Mouse (Mus musculus): ENCODE measurements around the gene Rbks. TPM values are rescaled to one million over a fixed set of nuclear protein-coding genes. Genes with fewer than 3 reads are reported as not detected.

Rbks gene
- polyA plus RNA-seq (2015; fragmentation: Nextera tagmentation; extraction: Ambion mirVana): 9.8 and 10.1 TPM in 2 replicates

GRCm38 (mm10) chr5:31696971-31697643 is at the start of gene Rbks:
Gene Rbks, minus strand, starts transcription at chr5:31697627.
- H3K27ac ChIP-seq (ENCODE audit: low read length): peak within 1 kb of the TSS; percentile 97
- 0 out of 2 replicates have a peak, but pooled peaks have one; percentile 4 for TF ChIP-seq CTCF (IDR thresholded peaks at IDR 0.05)
- peak; percentile 86 for TF ChIP-seq EP300 (IDR thresholded peaks at IDR 0.05)
- peak within 1 kb of the TSS; percentile 75 for H3K4me2 ChIP-seq (replicated peaks; ENCODE audit: low read depth, low read length)
- DNase-seq (ENCODE audit: low spot score) (peak; percentile 66), ATAC-seq (peak; percentile 25)
- H3K9ac ChIP-seq (replicated peaks; ENCODE audit: low read depth): peak within 1 kb of the TSS; percentile 90
- no peaks in the 10 kb centered on the region for H3K4me1 ChIP-seq (ENCODE audit: insufficient read depth, low read depth, low read length)
- WGBS: 8% methylated on average over 18 of the region's 18 CpGs
- peak within 1 kb of the TSS; percentile 76 for H3K4me3 ChIP-seq (ENCODE audit: low read depth, low read length)
- H3K36me3 ChIP-seq (ENCODE audit: insufficient read depth, low read length): no peaks in the 10 kb centered on the region
- no peaks in the 10 kb centered on the region for H3K27me3 ChIP-seq (replicated peaks; ENCODE audit: insufficient read depth, low read length)
- H3K9me3 ChIP-seq (ENCODE audit: low read length): no peaks in the 10 kb centered on the region

GRCm38 (mm10) chr5:31742521-31743031 is 45.1 kb upstream of the Rbks start:
- Histone ChIP-seq H3K27ac (ENCODE audit: low read length) (no peak overlapping the region), H3K9me3 (ENCODE audit: low read length) (no peaks in the 10 kb centered on the region), H3K36me3 (ENCODE audit: insufficient read depth, low read length) (no peaks in the 10 kb centered on the region), H3K4me3 (ENCODE audit: low read depth, low read length) (no peak overlapping the region), H3K9ac (replicated peaks; ENCODE audit: low read depth) (no peak overlapping the region), H3K27me3 (replicated peaks; ENCODE audit: insufficient read depth, low read length) (no peaks in the 10 kb centered on the region), H3K4me1 (ENCODE audit: insufficient read depth, low read depth, low read length) (no peaks in the 10 kb centered on the region; the same call in 1 of the 2 replicates), H3K4me2 (replicated peaks; ENCODE audit: low read depth, low read length) (no peak overlapping the region)
- WGBS: 50% methylated on average over 4 of the region's 4 CpGs
- DNase-seq (ENCODE audit: low spot score) (no peak), ATAC-seq (peak; percentile 59; the same call in 1 of the 2 replicates)
- TF ChIP-seq CTCF (IDR thresholded peaks at IDR 0.05): no peak
- no peak for TF ChIP-seq EP300 (IDR thresholded peaks at IDR 0.05)

GRCm38 (mm10) chr5:31741931-31742330 is 44.5 kb upstream of the Rbks start:
- no peak for ATAC-seq

GRCm38 (mm10) chr5:31732644-31733338 is 35.4 kb upstream of the Rbks start:
- no peak overlapping the region for H3K27ac ChIP-seq (ENCODE audit: low read length)
- WGBS: 14% methylated on average over 3 of the region's 3 CpGs
- no peaks in the 10 kb centered on the region for H3K36me3 ChIP-seq (ENCODE audit: insufficient read depth, low read length)
- TF ChIP-seq CTCF (IDR thresholded peaks at IDR 0.05): no peak
- TF ChIP-seq EP300 (IDR thresholded peaks at IDR 0.05): no peak
- ATAC-seq (no peak), DNase-seq (ENCODE audit: low spot score) (no peak)
- no peaks in the 10 kb centered on the region for H3K27me3 ChIP-seq (replicated peaks; ENCODE audit: insufficient read depth, low read length)
- no peaks in the 10 kb centered on the region for H3K4me1 ChIP-seq (ENCODE audit: insufficient read depth, low read depth, low read length)
- no peak overlapping the region for H3K4me2 ChIP-seq (replicated peaks; ENCODE audit: low read depth, low read length)
- no peaks in the 10 kb centered on the region for H3K9me3 ChIP-seq (ENCODE audit: low read length)
- no peak overlapping the region for H3K9ac ChIP-seq (replicated peaks; ENCODE audit: low read depth)
- no peak overlapping the region for H3K4me3 ChIP-seq (ENCODE audit: low read depth, low read length)

More at GRCm38 (mm10) chr5:31741931-31742330, 44.5 kb upstream of the Rbks start:
- TF ChIP-seq EP300 (IDR thresholded peaks at IDR 0.05) (no peak), CTCF (IDR thresholded peaks at IDR 0.05) (no peak)
- no peak overlapping the region for H3K9ac ChIP-seq (replicated peaks; ENCODE audit: low read depth)
- H3K9me3 ChIP-seq (ENCODE audit: low read length): no peaks in the 10 kb centered on the region
- 94% methylated on average over 1 of the region's 1 CpGs for WGBS
- no peaks in the 10 kb centered on the region; the same call in 1 of the 2 replicates for H3K4me1 ChIP-seq (ENCODE audit: insufficient read depth, low read depth, low read length)
- H3K36me3 ChIP-seq (ENCODE audit: insufficient read depth, low read length): no peaks in the 10 kb centered on the region
- no peak for DNase-seq (ENCODE audit: low spot score)
- H3K4me2 ChIP-seq (replicated peaks; ENCODE audit: low read depth, low read length): no peak overlapping the region
- H3K27ac ChIP-seq (ENCODE audit: low read length): no peak overlapping the region
- H3K4me3 ChIP-seq (ENCODE audit: low read depth, low read length): no peak overlapping the region
- H3K27me3 ChIP-seq (replicated peaks; ENCODE audit: insufficient read depth, low read length): no peaks in the 10 kb centered on the region

- ATAC-seq (peak; percentile 57), DNase-seq (ENCODE audit: low spot score) (peak; percentile 67)
- TF ChIP-seq EP300 (IDR thresholded peaks at IDR 0.05) (peak; percentile 96), CTCF (IDR thresholded peaks at IDR 0.05) (no peak)
- H3K4me2 ChIP-seq (replicated peaks; ENCODE audit: low read depth, low read length): no peak overlapping the region
- WGBS: 53% methylated on average over 5 of the region's 5 CpGs
- H3K4me3 ChIP-seq (ENCODE audit: low read depth, low read length): no peak overlapping the region
- H3K27me3 ChIP-seq (replicated peaks; ENCODE audit: insufficient read depth, low read length): no peaks in the 10 kb centered on the region
- no peaks in the 10 kb centered on the region for H3K4me1 ChIP-seq (ENCODE audit: insufficient read depth, low read depth, low read length)
- no peak overlapping the region for H3K27ac ChIP-seq (ENCODE audit: low read length)
- H3K9ac ChIP-seq (replicated peaks; ENCODE audit: low read depth): no peak overlapping the region
- H3K36me3 ChIP-seq (ENCODE audit: insufficient read depth, low read length): no peaks in the 10 kb centered on the region
- no peaks in the 10 kb centered on the region for H3K9me3 ChIP-seq (ENCODE audit: low read length)
Measured at GRCm38 (mm10) chr5:31727456-31727855, 30.0 kb upstream of the Rbks start.

- no peak overlapping the region for H3K4me3 ChIP-seq (ENCODE audit: low read depth, low read length)
- no peak overlapping the region for H3K4me2 ChIP-seq (replicated peaks; ENCODE audit: low read depth, low read length)
- 91% methylated on average over 2 of the region's 2 CpGs for WGBS
- H3K9ac ChIP-seq (replicated peaks; ENCODE audit: low read depth): no peak overlapping the region
- DNase-seq (ENCODE audit: low spot score) (no peak), ATAC-seq (no peak)
- H3K9me3 ChIP-seq (ENCODE audit: low read length): no peaks in the 10 kb centered on the region
- no peak for TF ChIP-seq CTCF (IDR thresholded peaks at IDR 0.05)
- TF ChIP-seq EP300 (IDR thresholded peaks at IDR 0.05): no peak
- no peaks in the 10 kb centered on the region for H3K36me3 ChIP-seq (ENCODE audit: insufficient read depth, low read length)
- no peaks in the 10 kb centered on the region for H3K27me3 ChIP-seq (replicated peaks; ENCODE audit: insufficient read depth, low read length)
- H3K4me1 ChIP-seq (ENCODE audit: insufficient read depth, low read depth, low read length): no peaks in the 10 kb centered on the region
- H3K27ac ChIP-seq (ENCODE audit: low read length): no peak overlapping the region
Measured at GRCm38 (mm10) chr5:31725885-31726284, 28.5 kb upstream of the Rbks start.
